Mouse (Mus musculus) frontal cortex, adult (tissue): ENCODE measurements around the gene Ap3d1.
A peak's percentile ranks its signal among the peaks of the same experiment; 100 is the strongest.

Source experiments
- ATAC-seq: cut with Nextera tagmentation; 2 replicates; pipeline ENCODE4 v1.9.2; 2017; ENCODE audit warnings: mild to moderate bottlenecking, moderate library complexity, mixed read lengths; ENCODE audit not compliant: low TSS enrichment

The Ap3d1 gene

DNA sequence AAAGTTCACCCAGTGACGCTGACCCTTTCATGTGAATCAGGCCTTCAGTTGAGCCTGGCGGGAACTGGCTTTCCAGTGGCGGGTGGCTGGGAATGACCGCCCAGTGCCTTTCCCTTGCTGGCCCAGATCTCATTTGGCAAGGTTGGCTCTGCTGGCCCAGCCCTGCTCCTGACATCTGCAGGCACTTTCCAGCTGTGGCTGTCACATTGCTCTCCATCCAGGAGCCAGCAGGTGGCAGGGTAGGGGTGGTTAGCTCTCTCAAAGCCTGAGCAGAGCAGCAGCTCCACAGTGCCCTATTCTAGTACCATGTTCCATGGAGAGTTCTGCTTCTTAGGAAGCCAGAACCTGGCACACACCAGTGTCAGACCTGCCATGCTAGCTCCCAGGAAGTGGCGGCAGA lies 15.7 kb upstream of the Ap3d1 start:
- peak; percentile 53 for ATAC-seq

DNA sequence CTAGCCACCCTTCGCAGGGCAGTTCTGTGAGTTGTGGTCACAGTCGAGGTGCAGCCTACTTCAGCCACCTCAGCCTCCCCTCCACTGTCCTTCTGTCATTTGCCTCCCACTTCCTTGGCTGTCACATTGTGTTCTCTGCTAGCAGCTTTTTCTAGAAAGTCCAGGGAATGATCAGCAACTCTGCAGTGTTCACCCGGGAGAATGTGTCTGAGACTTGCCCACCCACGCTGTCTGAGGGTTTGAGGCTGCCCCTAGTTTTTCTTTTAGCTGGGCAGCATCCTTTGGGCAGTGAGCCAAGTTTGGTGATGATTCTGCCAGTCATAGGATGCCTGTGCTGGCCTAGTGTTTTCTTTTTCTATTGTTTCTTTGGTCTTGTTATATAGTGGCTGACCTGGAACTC lies 14.9 kb upstream of the Ap3d1 start:
- no peak for ATAC-seq

DNA sequence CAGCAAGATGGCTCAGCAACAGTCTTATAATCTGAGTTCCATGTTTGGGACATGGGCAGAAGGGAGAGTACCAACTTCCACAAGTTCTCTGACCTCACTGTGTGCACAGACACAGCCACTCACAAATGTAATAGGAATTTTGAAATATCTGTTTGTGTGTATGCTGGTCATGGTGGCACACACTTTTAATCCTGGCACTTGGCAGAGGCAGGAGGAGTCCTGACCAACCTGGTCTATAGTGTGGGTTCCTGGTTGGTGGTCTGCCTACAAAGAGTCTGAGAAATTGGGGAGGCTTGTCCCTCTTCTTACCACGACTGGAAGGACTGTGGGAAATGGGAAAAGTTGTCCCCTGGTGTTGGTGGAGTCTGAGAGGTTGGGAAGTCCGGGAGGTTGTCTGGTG lies 14.4 kb upstream of the Ap3d1 start:
- ATAC-seq: no peak

DNA sequence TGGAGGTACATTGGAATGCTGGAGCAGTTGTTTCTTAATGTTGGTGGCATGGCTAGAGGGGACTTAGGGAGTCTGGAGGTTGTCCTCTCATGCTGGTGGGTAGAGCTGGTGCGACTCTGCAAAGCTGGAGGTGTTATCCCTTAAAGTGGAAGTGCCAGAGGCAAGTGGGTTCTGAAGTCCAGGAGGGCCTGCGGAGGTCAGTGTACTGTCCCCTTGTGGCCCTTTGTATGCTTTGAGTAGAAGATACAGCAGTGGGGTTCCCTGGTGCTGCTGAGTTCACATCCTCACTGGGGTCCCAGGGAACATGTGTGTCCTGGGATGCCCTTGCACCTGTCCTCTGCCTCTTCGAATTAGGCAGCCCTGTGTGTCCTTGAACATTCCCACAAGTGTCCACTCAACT lies 14.0 kb upstream of the Ap3d1 start:
- no peak for ATAC-seq

DNA sequence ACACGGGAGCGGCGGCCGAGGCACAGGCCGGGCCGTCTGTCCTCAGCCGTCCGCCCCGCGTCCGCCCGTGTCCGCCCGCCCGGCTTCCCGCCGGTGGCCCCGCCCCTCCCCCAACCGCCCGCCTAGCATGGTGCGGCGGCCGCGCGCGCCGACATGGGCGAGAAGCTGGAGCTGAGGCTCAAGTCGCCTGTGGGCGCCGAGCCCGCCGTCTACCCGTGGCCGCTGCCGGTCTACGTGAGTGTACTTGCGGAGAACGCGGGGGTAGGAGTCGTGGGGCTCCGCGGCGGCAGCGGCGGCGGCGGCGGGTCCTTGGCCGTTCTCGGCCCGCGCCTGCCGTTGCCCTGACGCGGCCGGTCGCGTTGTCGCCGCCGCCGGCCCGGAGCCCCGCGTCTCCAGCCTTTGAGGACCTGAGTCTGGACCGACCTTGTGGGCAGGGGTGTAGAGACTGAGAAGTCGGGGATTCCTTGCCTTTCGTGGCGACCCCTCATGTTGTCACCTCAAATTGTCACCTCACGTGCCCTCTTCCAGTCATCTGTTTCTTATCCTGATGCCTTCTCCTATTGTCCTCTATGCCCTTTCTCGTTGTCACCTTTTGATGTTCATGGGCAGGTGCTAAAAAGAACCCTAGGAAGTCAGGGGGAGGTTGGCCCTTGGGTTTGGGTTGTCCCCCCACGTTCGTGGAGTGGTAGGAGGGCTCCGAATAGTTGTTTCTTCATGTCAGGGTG lies 13.4 kb upstream of the Ap3d1 start:
- no peak for ATAC-seq

DNA sequence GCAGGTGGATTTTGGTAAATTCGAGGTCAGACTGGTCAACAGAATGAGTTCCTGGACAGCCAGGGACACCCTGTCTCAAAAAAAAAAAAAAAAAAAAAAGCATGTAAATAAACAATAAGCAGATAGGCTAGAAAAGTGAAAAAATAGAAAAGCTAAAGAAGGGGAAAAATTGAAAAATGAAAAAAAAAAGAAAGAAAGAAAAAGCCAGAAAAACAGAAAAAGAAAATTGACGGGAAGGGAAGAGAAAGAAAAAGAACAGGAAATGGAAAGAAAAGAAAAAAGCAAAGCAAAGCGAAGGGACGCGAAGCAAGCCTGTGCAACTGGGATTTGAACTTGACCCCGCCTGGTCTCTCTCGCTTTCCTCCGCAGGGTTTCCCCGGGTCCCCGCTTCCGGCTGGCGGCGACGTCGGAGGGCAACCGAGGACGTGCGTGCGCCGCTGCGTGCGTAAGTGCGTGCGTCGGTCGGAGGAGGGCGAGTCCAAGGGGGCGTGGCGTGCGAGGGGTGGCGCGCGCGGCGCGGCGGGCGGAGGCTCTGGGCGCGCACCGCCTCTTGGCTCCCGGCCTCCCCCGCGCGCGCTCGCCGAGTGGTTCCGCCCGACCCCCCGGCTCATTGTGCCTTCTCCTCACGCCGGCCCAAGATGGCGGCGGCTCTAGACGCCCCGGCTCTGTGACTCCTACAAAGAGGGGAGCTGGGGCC lies 12.7 kb upstream of the Ap3d1 start, which contains the start of gene Dot1l:
Dot1l (plus strand) TSS at position 613 of the 697 bp plus-strand sequence.
- peak; percentile 70 for ATAC-seq

DNA sequence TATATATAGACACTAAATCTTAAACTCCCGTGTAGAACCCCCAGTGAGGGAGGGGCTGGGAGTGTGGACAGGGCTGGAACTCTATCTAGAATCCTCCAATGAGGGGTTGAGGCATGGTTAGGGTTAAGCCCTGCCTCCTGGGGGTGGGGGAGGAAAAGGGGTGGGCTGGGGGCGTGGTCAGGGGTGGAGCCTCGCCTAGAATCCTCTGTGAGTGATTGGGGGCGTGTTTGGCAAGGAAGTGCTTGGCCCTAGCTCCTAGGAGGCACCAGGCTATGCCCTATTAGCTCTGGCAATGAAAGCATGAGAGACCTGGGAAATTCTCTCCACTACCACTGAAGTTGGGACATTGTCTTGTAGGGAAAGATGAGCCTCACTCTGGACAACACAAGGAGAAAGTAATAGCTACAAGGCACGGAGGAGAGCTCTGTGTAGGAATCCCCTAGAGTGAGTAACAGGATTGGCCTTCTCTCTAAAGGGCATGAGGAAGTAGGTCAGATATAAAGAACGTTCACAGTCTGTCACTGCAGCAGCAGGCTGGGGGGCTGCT lies 10.1 kb upstream of the Ap3d1 start:
- ATAC-seq: no peak

DNA sequence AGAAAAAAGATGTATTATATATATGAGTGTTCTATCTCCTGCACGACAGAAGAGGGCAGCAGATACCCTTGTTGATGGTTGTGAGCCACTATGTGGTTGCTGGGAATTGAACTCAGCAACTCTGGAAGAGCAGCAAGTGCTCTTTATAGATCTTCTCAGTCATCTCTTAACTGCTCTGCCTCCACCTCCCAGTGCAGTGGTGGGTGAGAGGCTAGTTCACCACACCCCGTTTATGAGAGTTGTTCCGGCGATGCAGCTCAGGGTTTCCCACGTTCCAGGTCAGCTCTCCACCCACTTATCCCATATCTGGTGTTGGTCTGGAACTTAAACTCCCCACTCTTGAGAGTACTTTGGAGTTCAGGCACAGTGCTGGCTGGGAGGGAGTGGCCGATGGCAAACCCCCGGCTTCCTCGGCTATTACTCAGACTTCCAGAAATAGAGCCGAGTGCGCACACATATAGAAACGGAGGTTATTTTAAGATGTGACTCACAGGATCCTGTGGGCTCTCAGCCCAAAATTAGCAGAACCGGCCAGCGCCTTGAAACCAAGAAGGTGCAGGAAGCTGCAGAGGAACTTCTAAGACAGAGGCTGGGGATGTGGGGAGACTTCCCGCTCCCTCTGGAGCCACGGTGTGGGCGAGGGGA lies 9.2 kb upstream of the Ap3d1 start:
- ATAC-seq: peak; percentile 65

DNA sequence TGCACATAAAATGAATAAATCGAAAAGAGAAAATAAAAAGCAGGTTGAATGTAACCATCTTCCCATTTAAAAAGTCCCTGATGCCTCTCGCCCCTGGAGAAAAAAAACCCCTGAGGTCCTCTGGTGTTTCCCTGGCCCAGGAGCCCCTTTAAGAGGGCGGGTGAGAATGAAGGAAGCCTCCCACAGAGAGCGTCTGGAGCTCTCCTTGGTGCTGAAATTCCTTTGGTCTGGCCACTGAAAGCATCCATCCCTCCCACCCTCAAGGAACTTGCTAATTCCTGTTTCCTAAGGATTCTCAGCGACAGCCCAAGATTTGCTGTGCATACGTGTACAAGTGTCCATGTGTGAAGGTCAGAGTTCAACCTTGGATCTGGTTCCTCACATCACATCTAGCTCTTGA lies 6.5 kb upstream of the Ap3d1 start:
- no peak for ATAC-seq

DNA sequence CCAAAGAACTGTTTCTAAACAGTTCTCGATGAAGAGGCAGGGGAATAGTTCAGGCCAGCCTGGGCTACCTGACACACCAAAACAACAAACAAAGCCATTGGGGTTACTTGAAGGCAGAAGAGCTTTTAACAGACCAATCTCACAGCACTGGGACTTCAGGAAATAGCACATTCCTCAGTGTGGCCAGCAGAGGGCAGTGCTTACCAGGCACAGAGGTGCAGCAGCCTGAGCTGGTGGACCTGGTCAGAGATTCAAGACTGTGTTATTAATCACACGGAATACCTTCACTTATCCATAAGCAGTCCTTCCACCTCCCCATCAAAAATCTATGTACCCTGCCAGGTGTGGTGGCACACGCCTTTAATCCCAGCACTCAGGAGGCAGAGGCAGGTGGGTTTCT lies 5.3 kb upstream of the Ap3d1 start:
- peak; percentile 54 for ATAC-seq

DNA sequence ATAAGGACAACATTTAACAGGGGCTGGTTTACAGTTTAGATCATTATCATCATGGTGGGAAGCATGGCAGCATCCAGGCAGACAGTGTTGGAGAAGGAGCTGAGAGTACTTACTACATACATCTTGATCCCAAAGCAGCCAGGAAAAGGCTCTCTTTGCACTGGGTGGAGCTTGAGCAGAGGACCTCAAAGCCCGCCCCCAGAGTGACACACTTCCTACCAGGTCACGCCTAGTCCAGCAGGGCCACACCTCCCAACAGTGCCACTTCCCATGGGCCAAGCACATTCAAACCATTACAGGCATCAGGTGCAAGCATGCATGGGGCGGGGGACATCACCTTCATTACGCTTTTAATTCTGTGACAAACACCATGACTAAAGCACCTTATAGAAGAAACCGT lies 2.2 kb upstream of the Ap3d1 start:
- ATAC-seq: no peak

DNA sequence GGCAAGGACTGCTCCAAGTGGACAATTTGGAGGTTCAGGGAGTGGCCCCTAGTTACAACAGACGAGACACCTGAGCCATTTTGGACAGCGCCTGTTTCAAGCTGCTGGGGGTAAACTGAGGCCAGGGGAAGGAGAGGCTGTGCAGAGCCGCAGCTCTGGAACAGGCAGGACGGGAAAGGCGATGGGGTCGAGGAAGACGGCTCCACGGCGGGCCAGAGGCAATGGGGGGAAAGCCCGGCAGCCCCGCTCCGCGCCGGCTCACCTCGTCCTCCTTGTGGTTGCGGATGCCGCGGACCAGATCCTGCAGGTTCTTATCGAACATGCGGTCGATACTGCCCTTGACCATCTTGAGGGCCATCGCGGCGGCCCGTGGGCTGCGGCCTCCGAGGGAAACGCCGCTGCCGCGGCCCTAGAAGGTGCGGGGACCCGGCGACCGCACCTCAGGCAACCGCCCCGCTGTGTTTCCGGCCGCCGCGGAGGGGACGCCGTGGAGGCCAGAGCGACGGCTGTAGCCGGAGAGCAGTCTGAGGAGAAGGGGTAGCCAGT lies 357 bp downstream of the Ap3d1 start:
- ATAC-seq: no peak; the same call in 1 of the 2 replicates

DNA sequence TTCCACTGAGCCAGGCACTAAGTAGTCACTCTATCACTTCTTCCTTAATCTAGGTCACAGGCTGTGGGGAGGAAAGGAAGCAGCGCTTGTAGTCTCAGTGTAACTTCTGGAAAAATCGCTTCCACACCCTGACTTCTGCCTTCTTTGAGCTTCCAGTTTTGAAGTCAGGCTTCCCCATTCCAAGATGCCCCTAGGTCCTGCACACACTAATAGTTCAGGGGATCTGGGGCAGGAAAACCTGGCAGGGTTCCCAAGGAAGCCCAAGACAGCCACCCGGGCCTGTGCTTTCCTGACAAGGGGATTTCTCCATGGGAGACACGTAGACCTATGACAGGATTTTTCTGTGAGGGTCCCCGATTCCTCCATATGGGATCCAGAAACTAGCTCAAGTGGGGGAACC lies 918 bp downstream of the Ap3d1 start:
- ATAC-seq: 0 out of 2 replicates have a peak, but pooled peaks have one; percentile 18

DNA sequence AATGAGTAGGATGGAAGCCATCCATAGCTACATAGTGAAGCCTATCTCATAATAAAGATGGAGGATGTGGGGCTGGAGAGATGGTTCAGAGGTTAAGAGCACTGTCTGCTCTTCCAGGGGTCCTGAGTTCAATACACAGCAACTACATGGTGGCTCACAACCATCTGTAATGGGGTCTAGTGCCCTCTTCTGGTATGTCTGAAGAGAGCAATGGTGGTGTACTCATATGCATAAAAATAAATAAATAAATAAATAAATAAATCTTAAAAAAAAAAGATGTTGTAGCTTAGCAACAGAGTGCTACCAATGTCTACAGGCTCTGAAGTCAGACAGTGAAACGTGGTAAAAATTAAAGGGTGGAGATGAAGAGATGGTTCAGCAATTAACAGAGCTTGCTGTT lies 3.4 kb downstream of the Ap3d1 start:
- ATAC-seq: no peak

DNA sequence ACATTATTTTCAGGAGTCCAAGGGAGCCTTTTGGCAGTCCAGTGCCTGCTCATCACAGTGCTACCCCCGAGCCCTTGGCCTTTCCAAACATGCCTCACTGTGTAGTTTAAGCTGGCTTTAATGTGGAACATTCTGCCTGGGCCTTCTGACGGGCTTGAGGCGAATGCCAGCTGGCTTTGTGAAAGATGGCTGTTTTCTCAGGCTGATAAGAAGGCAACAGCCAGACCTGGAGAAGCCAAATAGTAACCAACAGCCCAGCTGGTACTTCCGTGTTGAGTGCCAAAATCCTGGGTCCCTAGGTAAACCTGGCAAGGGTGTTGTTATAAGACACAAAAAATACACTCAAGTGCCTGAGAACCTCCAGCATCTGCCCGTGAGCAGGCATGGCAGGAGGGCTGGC lies 5.3 kb downstream of the Ap3d1 start:
- 0 out of 2 replicates have a peak, but pooled peaks have one; percentile 2 for ATAC-seq

DNA sequence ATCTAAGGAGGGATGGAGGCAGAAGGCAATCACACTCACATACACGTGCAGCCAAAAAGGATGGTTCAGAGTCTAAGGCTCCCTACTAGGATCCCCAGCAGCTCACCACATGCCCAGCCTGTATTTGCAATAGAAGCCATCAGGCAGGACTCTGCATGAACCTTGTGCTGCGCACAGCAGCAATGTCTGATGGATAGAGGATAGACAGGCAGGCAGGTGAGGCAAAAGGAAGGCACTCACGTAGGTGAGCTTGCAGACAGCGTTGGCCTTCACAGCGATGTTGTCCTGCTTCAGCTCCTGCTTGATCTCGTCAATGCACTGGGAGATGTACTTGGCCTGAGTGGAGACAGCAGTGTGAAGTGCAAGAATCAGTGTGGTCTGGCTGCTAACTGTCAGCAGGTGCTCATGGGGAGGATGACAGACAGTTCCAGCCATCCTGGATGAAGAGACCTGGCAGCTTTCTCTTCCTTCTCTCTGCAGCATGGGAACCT lies 9.4 kb downstream of the Ap3d1 start:
- no peak for ATAC-seq

DNA sequence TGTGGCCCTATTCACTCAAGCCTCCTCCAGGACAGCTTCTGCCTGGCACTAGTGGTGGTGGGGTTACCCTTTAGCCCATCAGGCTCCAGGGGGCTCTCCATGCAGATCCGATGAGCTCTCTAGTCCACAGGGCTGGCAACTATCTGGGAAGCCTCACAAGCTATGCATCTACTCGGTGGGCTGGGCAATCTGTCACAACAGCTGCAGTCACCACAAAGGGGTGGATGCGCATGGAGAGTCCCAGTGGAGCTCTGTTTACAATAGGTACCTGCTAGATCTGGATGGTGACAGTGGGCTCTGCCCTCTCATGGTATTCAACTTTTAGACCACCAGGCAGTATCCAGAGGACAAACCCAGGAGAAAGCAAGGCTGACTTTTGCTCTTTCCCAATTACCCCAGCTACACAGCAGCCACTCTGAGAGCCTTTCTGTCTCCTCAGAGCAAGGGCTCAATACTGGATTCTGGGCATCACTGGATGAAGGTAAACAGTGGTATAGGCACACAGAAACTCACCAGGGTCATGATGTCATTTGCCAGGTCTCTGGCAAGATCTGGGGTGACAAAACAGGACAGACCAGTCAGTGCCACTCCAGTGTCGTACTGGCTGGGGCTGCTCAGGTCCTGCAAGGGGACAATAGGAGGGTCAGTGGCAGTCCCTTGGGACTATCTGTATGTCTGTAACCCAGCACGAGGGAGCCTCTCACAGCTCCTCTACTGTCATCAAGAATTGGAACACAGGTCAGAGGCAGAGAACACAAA lies 14.5 kb downstream of the Ap3d1 start:
- no peak for ATAC-seq

DNA sequence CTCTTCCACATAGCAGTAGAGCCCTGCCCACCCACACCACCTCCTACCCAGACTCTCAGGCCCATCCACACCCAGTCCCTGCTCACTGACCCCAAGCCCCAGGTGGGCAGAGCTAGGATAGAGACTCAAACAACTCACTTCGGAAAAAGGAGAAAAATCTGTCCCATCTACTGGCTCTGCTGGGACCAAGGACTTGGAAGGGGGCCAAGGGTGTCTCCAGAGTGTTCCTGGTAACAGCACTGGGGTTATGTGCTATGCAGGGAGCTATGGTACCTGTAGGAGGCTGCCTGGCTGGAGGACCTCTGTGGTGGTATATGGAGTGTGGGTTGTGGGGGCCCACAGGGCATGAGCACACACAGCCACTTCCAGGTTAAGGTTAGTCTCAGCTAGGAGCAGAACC lies 24.8 kb downstream of the Ap3d1 start:
- no peak for ATAC-seq

DNA sequence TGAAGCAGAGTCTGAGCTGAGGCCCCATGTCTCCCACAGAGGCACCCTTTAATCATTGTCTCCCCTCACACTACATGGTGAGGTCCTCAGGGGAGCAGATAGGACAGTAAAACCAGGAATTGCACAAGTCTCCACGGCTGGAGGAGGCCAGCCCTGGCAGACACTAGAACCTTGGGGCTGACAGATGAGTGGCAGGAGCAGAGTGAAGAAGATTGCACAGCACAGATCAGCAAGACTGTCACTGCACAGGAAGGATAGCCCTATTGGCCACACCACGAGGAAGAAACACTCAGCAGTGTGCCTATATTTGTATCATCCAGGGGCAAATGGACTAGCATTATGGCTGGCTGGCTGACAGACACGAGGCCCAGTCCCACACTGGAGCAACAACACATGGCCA lies 31.2 kb downstream of the Ap3d1 start:
- no peak for ATAC-seq

DNA sequence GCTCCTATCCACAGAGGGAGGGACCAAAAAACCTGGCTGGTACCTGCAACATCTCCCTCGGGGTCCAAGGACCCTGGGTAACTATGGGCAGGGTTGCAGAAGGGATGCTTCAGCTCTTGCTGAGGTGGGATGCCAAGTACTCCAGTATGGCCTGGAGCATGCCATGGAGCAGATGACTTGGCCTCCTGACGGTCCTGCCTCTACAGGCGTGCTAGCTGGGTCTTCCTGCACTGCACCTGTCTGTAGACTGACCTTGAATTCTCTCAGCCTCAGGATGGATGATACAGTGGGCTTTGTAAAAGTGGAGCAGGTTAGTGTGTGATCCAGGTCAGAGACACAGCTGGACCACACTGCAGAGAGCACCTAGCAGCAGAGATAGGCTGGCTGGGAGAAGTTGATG lies 36.6 kb downstream of the Ap3d1 start:
- ATAC-seq: no peak

DNA sequence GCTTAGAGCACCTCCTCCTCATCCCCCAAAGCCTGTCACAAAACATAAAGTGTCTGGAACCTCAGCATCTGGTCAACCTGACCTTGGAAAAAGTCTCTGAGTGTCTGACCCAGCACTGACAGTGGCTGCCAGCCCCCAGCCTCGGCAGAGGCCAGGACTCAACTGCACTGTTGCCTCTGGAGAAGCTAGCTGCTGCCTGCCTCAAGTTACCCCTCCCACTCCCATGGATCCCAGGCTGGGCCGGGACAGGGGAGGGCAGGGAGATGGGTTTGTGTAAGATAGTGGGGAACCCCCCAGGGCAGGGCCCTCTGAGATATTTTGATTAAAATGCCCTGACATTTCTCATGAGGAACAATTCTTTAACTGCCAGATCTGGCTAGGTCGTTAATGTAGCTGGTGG lies 37.0 kb downstream of the Ap3d1 start:
- no peak for ATAC-seq

DNA sequence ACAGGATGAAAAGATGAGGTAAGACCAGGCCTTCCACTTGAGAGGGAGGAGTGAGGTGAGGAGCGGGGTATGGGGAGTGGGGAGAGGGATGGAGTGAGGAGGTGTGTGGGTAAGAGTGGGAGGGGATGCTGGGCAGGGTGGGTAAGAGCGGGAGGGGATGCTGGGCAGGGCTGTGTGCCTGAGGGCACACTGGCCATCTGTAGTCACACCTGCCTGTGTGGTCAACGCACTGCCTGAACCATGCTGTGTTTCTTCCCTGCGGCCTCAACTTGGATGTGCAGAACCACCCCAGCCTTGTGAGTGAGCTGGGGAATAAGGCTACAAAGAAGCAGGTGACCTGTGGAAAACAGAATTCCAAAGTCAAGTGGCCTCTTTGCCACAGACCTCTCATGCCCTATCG lies 37.6 kb downstream of the Ap3d1 start:
- ATAC-seq: no peak
